Mouse (Mus musculus) olfactory bulb, adult 2 months (tissue): ENCODE results near the gene Nol10.

Experiments
- CTCF ChIP-seq: fragments of 200-500 bp; IDR thresholded peaks from 2 replicates; pipeline ENCODE4 v1.5.1; 2012; ENCODE audit warnings: low read depth, mild to moderate bottlenecking, low read length, moderate library complexity; ENCODE audit not compliant: insufficient read depth
- POLR2A ChIP-seq: fragments of 200-500 bp; IDR thresholded peaks from 2 replicates; pipeline ENCODE4 v1.6.1; 2012; ENCODE audit warnings: mild to moderate bottlenecking, low read depth, low read length, moderate library complexity; ENCODE audit not compliant: insufficient read depth

DNA sequence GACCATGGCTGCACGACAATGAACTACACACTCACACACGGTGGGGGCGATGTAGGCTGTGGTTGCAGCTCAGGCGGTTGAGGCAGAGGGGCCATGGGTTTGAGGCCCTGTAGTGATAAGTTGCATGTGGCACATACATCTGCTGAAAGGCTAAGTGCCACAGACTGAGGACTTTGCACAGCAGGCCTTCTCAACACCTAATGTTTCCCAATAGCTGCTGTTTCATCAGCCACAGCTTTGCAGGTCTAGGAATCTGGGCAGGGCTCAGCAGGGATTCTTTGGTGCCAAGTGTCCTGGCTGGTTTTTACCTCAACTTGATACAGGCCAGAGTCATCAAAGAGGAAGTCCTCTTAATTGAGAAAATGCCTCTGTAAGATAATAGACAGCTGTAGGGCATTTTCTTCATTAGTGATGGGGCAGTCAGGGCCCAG lies 101.4 kb downstream of the Nol10 start:
- TF ChIP-seq CTCF (no peak), POLR2A (no peak)
